Mouse (Mus musculus) lung, embryonic 16.5 days (tissue): Measurements from ENCODE around the gene Schip1. TPM values are rescaled to one million over a fixed set of nuclear protein-coding genes. Genes with fewer than 3 reads are reported as not detected.

ENCODE experiments used
- ATAC-seq: fragments of 200-750 bp; cut with Nextera tagmentation; 2 replicates; pipeline ENCODE4 v1.8.0; 2017; ENCODE audit warnings: low read depth, mild to moderate bottlenecking, moderate library complexity
- H3K27ac ChIP-seq: fragments of 300-500 bp; sonication (generic); 2 replicates; pipeline ENCODE4 v1.5.1; 2014; ENCODE audit warnings: mild to moderate bottlenecking, control low read depth, low read length
- H3K27me3 ChIP-seq: fragments of 300-500 bp; sonication (generic); 2 replicates; pipeline ENCODE4 v1.6.1; 2014; ENCODE audit warnings: low read depth, low read length, mixed read lengths; ENCODE audit not compliant: control insufficient read depth, insufficient read depth
- H3K36me3 ChIP-seq: fragments of 300-500 bp; sonication (generic); 2 replicates; pipeline ENCODE4 v1.6.1; 2014; ENCODE audit warnings: low read length; ENCODE audit not compliant: control insufficient read depth, insufficient read depth
- H3K4me1 ChIP-seq: fragments of 300-500 bp; sonication (generic); replicated peaks from 2 replicates; pipeline ENCODE4 v1.6.1; 2014; ENCODE audit warnings: low read length, mixed read lengths; ENCODE audit not compliant: control insufficient read depth, insufficient read depth
- H3K4me2 ChIP-seq: fragments of 300-500 bp; sonication (generic); 2 replicates; pipeline ENCODE4 v1.6.1; 2014; ENCODE audit warnings: low read depth, low read length, control low read depth
- H3K4me3 ChIP-seq: fragments of 300-500 bp; sonication (generic); 2 replicates; pipeline ENCODE4 v1.5.1; 2014; ENCODE audit warnings: mild to moderate bottlenecking, low read length, control low read depth
- H3K9ac ChIP-seq: fragments of 300-500 bp; sonication (generic); 2 replicates; pipeline ENCODE4 v1.6.1; 2014; ENCODE audit warnings: low read length, control low read depth
- H3K9me3 ChIP-seq: fragments of 300-500 bp; sonication (generic); 2 replicates; pipeline ENCODE4 v1.6.1; 2016; ENCODE audit warnings: low read length; ENCODE audit not compliant: control insufficient read depth
- WGBS: fragments of 180-500 bp; shearing (Covaris S2); extraction: QIAGEN DNeasy Blood & Tissue Kit; methylation state at CpG from one replicate; pipeline ENCODE4 v1.1.7; 2014; 5-methylcytosine and 5-hydroxymethylcytosine counted together
- polyA plus RNA-seq: library from polyadenylated mRNA; unstranded; fragments of >200 nt; fragmentation: Nextera tagmentation; extraction: Ambion mirVana; gene quantifications from 2 replicates; pipeline ENCODE4 v1.2.1, GENCODE M21; 2015

Schip1 gene
- polyA plus RNA-seq, 1 experiment from 2014 or later, result 31.2 TPM

DNA sequence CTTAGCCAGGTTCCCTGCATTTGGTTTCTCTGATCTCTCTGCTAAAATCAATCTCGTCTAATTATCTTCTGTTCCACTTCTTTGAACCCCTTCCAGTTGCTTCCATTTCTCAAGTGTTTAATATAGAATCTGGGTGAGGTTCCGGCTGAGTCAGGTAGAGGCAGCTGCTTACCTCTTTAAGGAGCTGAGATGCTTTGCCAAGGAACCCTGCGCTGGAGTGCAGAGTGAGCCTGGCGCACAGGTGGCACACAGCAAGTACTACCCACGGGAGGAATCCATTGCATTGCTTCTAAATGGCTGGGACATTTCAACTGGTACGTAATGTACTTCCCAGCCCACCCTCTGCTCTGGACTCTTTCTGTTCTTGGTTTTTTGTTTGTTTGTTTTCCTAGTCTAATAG is 414.7 kb downstream of the Schip1 start:
- Histone ChIP-seq H3K27me3 (no peaks in the 10 kb centered on the region), H3K9me3 (no peaks in the 10 kb centered on the region), H3K9ac (no peak overlapping the region), H3K4me3 (no peak overlapping the region), H3K4me2 (no peak overlapping the region), H3K27ac (no peak overlapping the region), H3K36me3 (no peaks in the 10 kb centered on the region), H3K4me1 (no peaks in the 10 kb centered on the region)
- 77% methylated on average over 6 of the region's 6 CpGs for WGBS
- no peak for ATAC-seq

DNA sequence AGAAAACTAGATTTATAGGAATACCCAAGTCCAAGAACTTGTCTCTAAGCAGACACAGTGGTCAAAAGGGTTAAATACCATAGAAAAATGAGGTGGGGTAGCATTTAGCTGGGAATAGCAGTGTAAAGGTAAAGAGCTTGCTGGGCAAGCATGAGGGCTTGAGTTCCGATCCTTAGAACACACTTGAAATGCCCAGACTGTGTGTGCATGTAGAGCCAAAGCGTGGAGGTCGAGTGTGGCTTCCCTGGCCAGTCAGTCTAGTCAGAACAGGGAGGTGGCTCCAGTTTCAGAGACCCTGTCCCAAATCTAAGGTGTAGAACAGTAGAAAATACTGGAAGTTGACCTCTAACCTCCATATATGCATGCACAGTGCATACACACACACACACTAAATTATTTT is 418.9 kb downstream of the Schip1 start:
- Histone ChIP-seq H3K27me3 (no peaks in the 10 kb centered on the region), H3K4me1 (0 out of 2 replicates have a peak, but pooled peaks cover 3% of the 10 kb centered on the region), H3K9me3 (no peaks in the 10 kb centered on the region), H3K36me3 (no peaks in the 10 kb centered on the region), H3K9ac (no peak overlapping the region), H3K4me3 (no peak overlapping the region), H3K27ac (no peak overlapping the region), H3K4me2 (no peak overlapping the region)
- peak; percentile 56; the same call in 1 of the 2 replicates for ATAC-seq
- 62% methylated on average over 3 of the region's 3 CpGs for WGBS

DNA sequence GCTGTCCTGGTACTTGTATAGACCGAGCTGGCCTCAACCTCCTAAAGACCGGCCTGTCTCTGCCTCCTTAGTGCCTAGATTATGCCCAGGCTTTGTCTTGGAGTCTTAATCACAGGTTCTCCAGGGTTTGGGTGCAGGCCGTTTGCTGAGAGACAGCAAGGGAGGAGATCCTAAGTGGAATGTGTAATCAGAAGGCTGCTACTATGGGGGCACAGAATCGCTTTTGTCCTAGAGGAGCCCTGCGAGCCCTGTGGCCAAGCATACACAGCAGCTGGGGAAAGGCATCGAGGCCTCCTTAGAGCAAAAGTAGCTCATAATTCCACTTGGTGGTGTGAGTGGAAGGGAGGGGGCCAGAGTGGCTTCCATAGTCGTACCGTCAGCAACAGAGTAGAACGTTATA is 419.4 kb downstream of the Schip1 start:
- Histone ChIP-seq H3K4me2 (no peak overlapping the region), H3K27ac (no peak overlapping the region), H3K4me1 (0 out of 2 replicates have a peak, but pooled peaks cover 3% of the 10 kb centered on the region), H3K36me3 (no peaks in the 10 kb centered on the region), H3K4me3 (no peak overlapping the region), H3K27me3 (no peaks in the 10 kb centered on the region), H3K9me3 (no peaks in the 10 kb centered on the region), H3K9ac (no peak overlapping the region)
- 79% methylated on average over 9 of the region's 9 CpGs for WGBS
- ATAC-seq, result no peak

DNA sequence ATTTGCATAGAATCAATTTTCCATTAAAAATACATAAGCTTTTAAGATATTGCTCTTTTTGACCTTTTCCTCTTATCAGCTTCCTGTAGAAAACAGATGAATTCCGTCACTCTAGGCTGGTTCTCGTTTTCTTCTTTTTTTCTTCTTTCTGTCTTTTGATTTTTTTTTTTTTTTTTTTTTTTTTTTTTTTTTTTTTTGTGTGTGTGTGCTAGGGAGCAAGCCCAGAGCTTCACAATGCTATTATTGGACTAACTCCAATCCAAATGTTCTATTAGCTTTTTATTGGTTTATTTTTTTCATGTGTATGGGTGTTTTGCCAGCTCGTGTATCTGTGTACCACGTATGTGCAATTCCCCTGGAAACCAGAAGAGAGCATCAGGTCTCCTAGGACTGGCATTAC is 420.0 kb downstream of the Schip1 start:
- no peak for ATAC-seq
- no peak overlapping the region for H3K27ac ChIP-seq
- H3K4me3 ChIP-seq, result no peak overlapping the region
- no peak overlapping the region for H3K9ac ChIP-seq
- no peaks in the 10 kb centered on the region for H3K27me3 ChIP-seq
- WGBS, result 82% methylated on average over 4 of the region's 4 CpGs
- no peaks in the 10 kb centered on the region for H3K36me3 ChIP-seq
- H3K9me3 ChIP-seq, result no peaks in the 10 kb centered on the region
- 0 out of 2 replicates have a peak, but pooled peaks cover 3% of the 10 kb centered on the region for H3K4me1 ChIP-seq
- no peak overlapping the region for H3K4me2 ChIP-seq

DNA sequence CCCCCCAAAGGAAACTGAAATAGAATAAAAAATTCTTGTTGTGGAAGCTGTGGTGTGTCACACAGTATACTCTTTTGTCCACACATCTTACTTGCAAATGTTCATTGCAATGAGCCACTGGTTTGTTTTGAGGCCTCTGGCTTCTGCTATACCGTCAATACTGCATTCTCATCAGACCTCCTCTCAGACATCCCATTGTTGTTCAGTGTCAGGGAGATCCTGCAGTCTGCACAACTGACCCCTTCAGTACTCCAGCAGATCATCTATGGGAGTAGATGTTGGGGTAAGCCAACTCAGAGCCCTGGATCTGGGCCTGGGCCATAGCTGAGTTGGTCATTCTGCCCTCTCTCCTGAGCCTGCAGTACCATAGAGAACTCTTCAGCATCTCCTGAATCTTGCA is 423.0 kb downstream of the Schip1 start:
- 58% methylated on average over 1 of the region's 1 CpGs for WGBS
- H3K4me3 ChIP-seq, result no peak overlapping the region
- H3K27me3 ChIP-seq, result no peaks in the 10 kb centered on the region
- no peaks in the 10 kb centered on the region for H3K9me3 ChIP-seq
- H3K9ac ChIP-seq, result no peak overlapping the region
- H3K36me3 ChIP-seq, result no peaks in the 10 kb centered on the region
- no peak overlapping the region for H3K4me2 ChIP-seq
- H3K4me1 ChIP-seq, result peaks cover 18% of the 10 kb centered on the region; the same call in 1 of the 2 replicates
- ATAC-seq, result no peak
- no peak overlapping the region for H3K27ac ChIP-seq

DNA sequence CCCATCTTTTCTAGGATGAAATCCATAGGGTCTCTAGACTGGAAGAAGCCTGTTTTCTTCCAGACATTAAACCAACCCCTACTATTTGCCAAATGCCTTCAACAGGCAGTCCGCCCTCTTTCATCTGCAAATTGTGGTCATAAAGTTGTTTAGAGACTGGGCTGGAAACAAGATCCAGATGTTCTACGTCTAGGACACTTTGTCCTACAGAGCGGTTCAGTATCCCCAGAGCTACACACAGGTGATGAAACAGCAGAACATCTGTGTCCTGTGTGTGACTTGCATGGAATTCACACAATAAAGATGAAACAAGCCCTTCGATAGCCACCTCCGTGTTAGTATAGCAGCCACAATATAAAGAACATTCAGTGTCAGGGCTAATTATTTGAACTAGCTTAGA is 423.7 kb downstream of the Schip1 start:
- ATAC-seq, result no peak
- WGBS, result 34% methylated on average over 5 of the region's 5 CpGs
- no peaks in the 10 kb centered on the region for H3K27me3 ChIP-seq
- H3K4me3 ChIP-seq, result no peak overlapping the region
- no peak overlapping the region for H3K9ac ChIP-seq
- no peak overlapping the region for H3K4me2 ChIP-seq
- no peaks in the 10 kb centered on the region for H3K36me3 ChIP-seq
- no peaks in the 10 kb centered on the region for H3K9me3 ChIP-seq
- peaks cover 20% of the 10 kb centered on the region; the same call in 1 of the 2 replicates for H3K4me1 ChIP-seq
- H3K27ac ChIP-seq, result no peak overlapping the region

DNA sequence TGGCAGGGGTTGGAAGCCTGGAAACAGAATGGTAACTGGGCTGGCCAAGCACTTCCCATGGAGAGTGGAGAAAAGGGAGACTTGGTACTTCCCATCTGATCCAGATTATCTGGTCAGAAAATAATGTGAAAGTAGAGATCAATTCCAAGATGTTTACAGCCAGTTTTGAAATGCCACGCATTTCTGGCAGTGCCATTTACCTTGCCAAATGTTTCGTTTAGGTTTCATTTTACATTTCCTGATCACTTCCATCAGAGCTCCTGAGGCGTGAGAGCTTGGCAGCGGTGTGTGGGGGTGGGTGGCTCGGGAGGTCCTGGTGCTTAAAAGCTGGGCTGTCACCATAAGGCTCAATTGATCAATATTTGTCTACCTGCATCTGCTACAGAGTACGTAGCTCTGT is 426.9 kb downstream of the Schip1 start:
- H3K9me3 ChIP-seq, result no peaks in the 10 kb centered on the region
- ATAC-seq, result no peak
- H3K4me3 ChIP-seq, result no peak overlapping the region
- H3K9ac ChIP-seq, result no peak overlapping the region
- H3K4me2 ChIP-seq, result no peak overlapping the region
- H3K27ac ChIP-seq, result peak overlapping the region; percentile 99; the same call in 1 of the 2 replicates
- no peaks in the 10 kb centered on the region for H3K27me3 ChIP-seq
- 59% methylated on average over 6 of the region's 6 CpGs for WGBS
- peaks cover 28% of the 10 kb centered on the region; the same call in 1 of the 2 replicates for H3K4me1 ChIP-seq
- no peaks in the 10 kb centered on the region for H3K36me3 ChIP-seq

DNA sequence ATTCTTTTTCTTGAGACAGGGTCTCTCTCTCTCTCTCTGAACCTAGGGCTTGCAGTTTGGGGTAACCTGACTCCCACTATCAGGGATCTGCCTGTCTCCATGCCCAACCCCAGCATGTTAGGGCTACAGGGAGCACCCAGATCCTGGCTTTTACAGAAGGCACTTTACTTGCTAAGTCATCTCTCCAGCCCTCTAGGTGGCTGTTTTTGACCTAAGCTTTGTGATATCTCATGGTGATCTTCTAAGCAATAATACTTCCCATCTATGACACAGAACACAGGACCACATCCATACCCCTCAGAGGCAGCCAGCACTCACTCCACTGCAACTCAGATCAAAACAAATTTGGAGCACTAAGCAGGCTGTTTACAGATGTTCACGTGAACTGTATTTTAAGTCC is 427.5 kb downstream of the Schip1 start:
- H3K4me1 ChIP-seq, result peaks cover 32% of the 10 kb centered on the region; the same call in 1 of the 2 replicates
- H3K4me2 ChIP-seq, result peak overlapping the region; percentile 95
- no peak for ATAC-seq
- no peaks in the 10 kb centered on the region for H3K9me3 ChIP-seq
- H3K9ac ChIP-seq, result peak overlapping the region; percentile 25; the same call in 1 of the 2 replicates
- no peak overlapping the region; the same call in 1 of the 2 replicates for H3K4me3 ChIP-seq
- H3K36me3 ChIP-seq, result no peaks in the 10 kb centered on the region
- H3K27me3 ChIP-seq, result no peaks in the 10 kb centered on the region
- 34% methylated on average over 1 of the region's 1 CpGs for WGBS
- H3K27ac ChIP-seq, result peak overlapping the region; percentile 99

DNA sequence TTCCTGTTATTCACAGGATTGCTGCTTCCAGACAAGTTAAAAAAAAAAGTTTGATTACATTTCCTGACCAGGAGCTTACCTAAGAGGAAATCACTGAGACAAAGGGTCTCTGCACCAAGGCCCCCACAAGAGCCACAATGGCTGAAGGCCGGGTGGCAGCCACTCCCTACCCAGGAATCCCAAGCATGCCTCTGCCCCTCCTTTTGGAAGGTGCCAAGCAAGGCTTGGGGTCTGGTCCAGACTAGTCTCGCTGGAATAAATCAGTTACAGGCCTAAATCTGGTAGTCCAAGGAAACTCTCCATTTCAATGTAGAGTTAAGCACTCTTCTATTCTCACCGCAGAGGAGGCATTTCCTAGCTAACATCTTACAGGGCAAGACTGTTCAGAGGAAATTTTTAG is 427.9 kb downstream of the Schip1 start:
- 19% methylated on average over 3 of the region's 3 CpGs for WGBS
- no peaks in the 10 kb centered on the region for H3K36me3 ChIP-seq
- H3K4me1 ChIP-seq, result peaks cover 35% of the 10 kb centered on the region; the same call in 1 of the 2 replicates
- peak overlapping the region; percentile 94 for H3K9ac ChIP-seq
- H3K9me3 ChIP-seq, result no peaks in the 10 kb centered on the region
- peak overlapping the region; percentile 95 for H3K4me2 ChIP-seq
- ATAC-seq, result peak; percentile 52
- H3K27ac ChIP-seq, result peak overlapping the region; percentile 99
- H3K4me3 ChIP-seq, result peak overlapping the region; percentile 88
- H3K27me3 ChIP-seq, result no peaks in the 10 kb centered on the region

DNA sequence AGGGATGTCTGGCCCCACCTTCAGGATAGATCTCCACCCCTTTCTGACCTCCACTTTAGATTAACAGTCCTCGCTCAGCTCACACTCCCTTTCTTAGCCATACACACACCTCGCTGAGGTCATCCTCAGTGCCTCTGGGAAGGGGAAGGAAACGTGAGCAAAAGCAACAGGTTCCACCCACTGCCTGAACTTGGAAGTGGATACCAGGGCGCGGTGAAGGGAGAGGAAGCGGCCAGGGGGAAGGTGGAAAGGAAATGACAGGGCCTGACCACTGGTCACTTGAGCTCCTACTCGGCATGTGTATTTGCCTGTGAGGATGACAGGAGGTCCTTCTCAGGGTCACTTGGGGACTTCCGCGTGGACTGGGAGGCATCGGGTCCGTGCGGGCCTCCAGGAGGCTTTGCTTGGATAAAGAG is 428.6 kb downstream of the Schip1 start:
- no peaks in the 10 kb centered on the region for H3K27me3 ChIP-seq
- peak; percentile 63 for ATAC-seq
- H3K36me3 ChIP-seq, result no peaks in the 10 kb centered on the region
- WGBS, result 1% methylated on average over 12 of the region's 12 CpGs
- H3K27ac ChIP-seq, result peak overlapping the region; percentile 99
- peak overlapping the region; percentile 95 for H3K4me2 ChIP-seq
- H3K9me3 ChIP-seq, result no peaks in the 10 kb centered on the region
- H3K4me3 ChIP-seq, result peak overlapping the region; percentile 88
- H3K9ac ChIP-seq, result peak overlapping the region; percentile 94
- H3K4me1 ChIP-seq, result peaks cover 33% of the 10 kb centered on the region; the same call in 1 of the 2 replicates
